Mouse (Mus musculus): ENCODE measurements around the gene Hoxc12. TPM values are rescaled to one million over a fixed set of nuclear protein-coding genes. Genes with fewer than 3 reads are reported as not detected.

Gene Hoxc12
- polyA plus RNA-seq, 1 experiment, result not detected

DNA sequence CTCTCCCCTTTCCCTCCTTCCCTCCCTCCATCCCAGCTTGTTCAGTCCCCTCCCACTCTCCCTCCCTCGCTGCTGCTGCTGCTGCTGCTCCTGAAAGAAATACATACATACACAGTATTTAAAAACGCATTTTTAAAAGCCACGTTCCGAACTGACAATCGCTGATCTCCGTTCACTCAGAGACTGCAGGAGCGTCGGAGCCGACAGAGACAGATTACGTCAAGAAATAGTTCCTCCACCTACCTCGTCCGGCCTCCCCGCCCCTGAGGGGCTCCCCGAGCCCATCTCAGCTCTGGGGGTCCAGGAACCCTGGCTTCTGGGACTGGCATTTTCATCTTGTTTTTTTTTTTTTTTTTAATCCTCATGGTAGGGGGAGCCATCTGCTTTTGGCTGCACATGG lies 44.4 kb downstream of the Hoxc12 start:
- DNase-seq, result no peak
- peaks cover 18% of the 10 kb centered on the region; the same call in 1 of the 2 replicates for H3K27me3 ChIP-seq (ENCODE audit: control insufficient read depth, insufficient read depth, low read length)
- WGBS, result 1% methylated on average over 14 of the region's 14 CpGs
- H3K4me1 ChIP-seq (ENCODE audit: control insufficient read depth, insufficient read depth, low read length), result no peaks in the 10 kb centered on the region
- no peak for TF ChIP-seq POLR2A (IDR thresholded peaks at IDR 0.05; ENCODE audit: borderline replicate concordance, insufficient read depth, low read length)
- TF ChIP-seq CTCF (IDR thresholded peaks at IDR 0.05; ENCODE audit: borderline replicate concordance, insufficient read depth, low read depth, low read length), result no peak
- H3K27ac ChIP-seq (ENCODE audit: insufficient read depth, low read length), result no peak overlapping the region
- H3K4me3 ChIP-seq (replicated peaks; ENCODE audit: insufficient read depth, low read depth, low read length), result no peak overlapping the region

DNA sequence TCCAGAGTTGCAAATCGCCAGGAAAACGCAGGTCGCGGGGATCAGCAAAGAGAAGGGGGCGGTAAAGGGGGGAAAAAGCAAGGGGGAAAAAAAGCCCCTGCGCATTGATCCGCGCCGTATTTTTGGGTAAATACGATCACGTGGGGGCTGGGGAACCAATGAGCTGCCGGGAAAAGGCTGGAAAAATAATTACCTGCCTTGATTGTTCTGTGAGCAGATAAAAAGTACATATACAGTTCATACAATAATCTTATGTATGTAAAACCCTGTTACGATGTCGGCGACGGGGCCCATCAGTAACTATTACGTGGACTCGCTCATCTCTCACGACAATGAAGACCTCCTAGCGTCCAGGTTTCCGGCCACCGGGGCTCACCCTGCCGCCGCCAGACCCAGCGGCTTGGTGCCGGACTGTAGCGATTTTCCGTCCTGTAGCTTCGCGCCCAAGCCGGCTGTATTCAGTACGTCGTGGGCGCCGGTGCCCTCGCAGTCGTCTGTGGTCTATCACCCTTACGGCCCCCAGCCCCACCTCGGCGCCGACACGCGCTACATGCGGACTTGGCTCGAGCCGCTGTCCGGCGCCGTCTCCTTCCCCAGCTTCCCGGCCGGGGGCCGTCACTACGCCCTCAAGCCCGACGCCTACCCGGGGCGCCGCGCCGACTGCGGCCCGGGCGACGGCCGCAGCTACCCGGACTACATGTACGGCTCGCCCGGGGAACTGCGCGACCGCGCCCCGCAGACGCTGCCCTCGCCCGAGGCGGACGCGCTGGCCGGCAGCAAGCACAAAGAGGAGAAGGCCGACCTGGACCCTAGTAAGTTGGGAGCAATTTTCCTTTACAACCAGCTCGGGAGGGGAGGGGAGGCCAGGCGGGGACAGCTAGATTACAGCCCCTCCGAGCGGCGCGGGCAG lies 45.1 kb downstream of the Hoxc12 start:
- H3K27ac ChIP-seq (ENCODE audit: insufficient read depth, low read length), result no peak overlapping the region
- H3K4me3 ChIP-seq (replicated peaks; ENCODE audit: insufficient read depth, low read depth, low read length), result no peak overlapping the region
- no peak for TF ChIP-seq CTCF (IDR thresholded peaks at IDR 0.05; ENCODE audit: borderline replicate concordance, insufficient read depth, low read depth, low read length)
- peaks cover 14% of the 10 kb centered on the region; the same call in 1 of the 2 replicates for H3K27me3 ChIP-seq (ENCODE audit: control insufficient read depth, insufficient read depth, low read length)
- WGBS, result 1% methylated on average over 88 of the region's 88 CpGs
- DNase-seq, result no peak
- H3K4me1 ChIP-seq (ENCODE audit: control insufficient read depth, insufficient read depth, low read length), result no peaks in the 10 kb centered on the region

DNA sequence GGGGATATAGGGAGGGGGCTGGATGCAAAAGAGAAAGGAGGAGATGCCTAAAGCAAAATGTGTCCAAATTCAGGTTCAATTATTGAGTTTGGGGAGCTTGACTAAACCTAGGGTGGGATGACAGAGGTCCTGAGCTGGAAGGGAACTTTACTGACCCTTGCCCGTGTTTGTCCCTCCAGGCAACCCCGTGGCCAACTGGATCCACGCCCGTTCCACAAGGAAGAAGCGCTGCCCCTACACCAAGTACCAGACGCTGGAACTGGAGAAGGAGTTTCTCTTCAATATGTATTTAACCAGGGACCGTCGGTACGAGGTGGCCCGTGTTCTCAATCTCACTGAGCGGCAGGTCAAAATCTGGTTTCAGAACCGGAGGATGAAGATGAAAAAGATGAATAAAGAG lies 47.2 kb downstream of the Hoxc12 start:
- H3K4me3 ChIP-seq (replicated peaks; ENCODE audit: insufficient read depth, low read depth, low read length), result no peak overlapping the region
- no peaks in the 10 kb centered on the region for H3K4me1 ChIP-seq (ENCODE audit: control insufficient read depth, insufficient read depth, low read length)
- H3K27ac ChIP-seq (ENCODE audit: insufficient read depth, low read length), result no peak overlapping the region
- peaks cover 11% of the 10 kb centered on the region; the same call in 1 of the 2 replicates for H3K27me3 ChIP-seq (ENCODE audit: control insufficient read depth, insufficient read depth, low read length)
- WGBS, result 3% methylated on average over 12 of the region's 12 CpGs
- TF ChIP-seq POLR2A (IDR thresholded peaks at IDR 0.05; ENCODE audit: borderline replicate concordance, insufficient read depth, low read length) (no peak), CTCF (IDR thresholded peaks at IDR 0.05; ENCODE audit: borderline replicate concordance, insufficient read depth, low read depth, low read length) (no peak)
- no peak for DNase-seq

- no peak overlapping the region for H3K4me3 ChIP-seq (replicated peaks; ENCODE audit: insufficient read depth, low read depth, low read length)
- no peak for TF ChIP-seq POLR2A (IDR thresholded peaks at IDR 0.05; ENCODE audit: borderline replicate concordance, insufficient read depth, low read length)
- TF ChIP-seq CTCF (IDR thresholded peaks at IDR 0.05; ENCODE audit: borderline replicate concordance, insufficient read depth, low read depth, low read length), result no peak
- no peak overlapping the region for H3K27ac ChIP-seq (ENCODE audit: insufficient read depth, low read length)
- H3K27me3 ChIP-seq (ENCODE audit: control insufficient read depth, insufficient read depth, low read length), result peaks cover 10% of the 10 kb centered on the region; the same call in 1 of the 2 replicates
- 3% methylated on average over 10 of the region's 10 CpGs for WGBS
- DNase-seq, result no peak
- no peaks in the 10 kb centered on the region for H3K4me1 ChIP-seq (ENCODE audit: control insufficient read depth, insufficient read depth, low read length)
Observed at GRCm38 (mm10) chr15:102984521-102984920, 48.0 kb downstream of the Hoxc12 start.

GRCm38 (mm10) chr15:102984925-102985324 lies 48.4 kb downstream of the Hoxc12 start:
- peaks cover 11% of the 10 kb centered on the region; the same call in 1 of the 2 replicates for H3K27me3 ChIP-seq (ENCODE audit: control insufficient read depth, insufficient read depth, low read length)
- no peaks in the 10 kb centered on the region for H3K4me1 ChIP-seq (ENCODE audit: control insufficient read depth, insufficient read depth, low read length)

DNA sequence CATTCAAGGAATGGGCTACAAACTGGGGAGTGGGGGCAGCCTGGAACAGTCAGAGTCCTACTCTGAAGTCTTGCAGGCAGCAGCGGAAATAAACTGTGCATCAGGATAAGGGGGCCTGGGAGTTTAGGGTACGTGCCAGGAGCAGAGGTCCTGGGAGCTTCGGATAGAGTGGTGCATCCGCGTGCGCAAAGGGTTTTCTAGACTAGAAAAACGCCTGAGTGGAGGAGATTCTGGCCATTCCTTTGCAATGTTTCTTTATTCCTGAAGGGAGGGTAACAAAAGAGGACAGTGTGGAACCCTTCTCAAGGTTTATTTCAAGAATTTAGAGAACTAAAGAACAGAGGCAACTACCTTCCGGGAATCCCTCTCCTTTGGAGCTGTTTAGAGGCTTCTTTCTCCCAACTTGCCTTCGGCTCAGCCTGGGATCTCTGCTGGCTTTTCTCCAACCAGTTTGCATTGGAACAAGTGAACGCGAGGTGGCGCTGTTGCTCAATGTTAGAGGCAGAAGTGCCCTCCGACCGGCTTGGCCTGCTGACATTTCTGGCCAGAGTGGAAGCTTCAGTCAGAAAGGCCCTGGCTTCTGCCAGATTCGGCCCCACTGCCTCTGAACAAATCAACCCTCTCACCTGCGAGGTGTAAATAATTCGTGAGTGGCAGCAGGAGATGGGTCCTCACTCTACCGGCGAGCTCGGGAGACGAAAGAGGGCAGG lies 50.7 kb downstream of the Hoxc12 start:
- 2% methylated on average over 21 of the region's 21 CpGs for WGBS
- Histone ChIP-seq H3K4me3 (replicated peaks; ENCODE audit: insufficient read depth, low read depth, low read length) (no peak overlapping the region), H3K4me1 (ENCODE audit: control insufficient read depth, insufficient read depth, low read length) (no peaks in the 10 kb centered on the region), H3K27ac (ENCODE audit: insufficient read depth, low read length) (no peak overlapping the region), H3K27me3 (ENCODE audit: control insufficient read depth, insufficient read depth, low read length) (peaks cover 15% of the 10 kb centered on the region; the same call in 1 of the 2 replicates)
- TF ChIP-seq CTCF (IDR thresholded peaks at IDR 0.05; ENCODE audit: borderline replicate concordance, insufficient read depth, low read depth, low read length) (peak; percentile 94), POLR2A (IDR thresholded peaks at IDR 0.05; ENCODE audit: borderline replicate concordance, insufficient read depth, low read length) (no peak)
- peak; percentile 82 to 92 for DNase-seq

More at GRCm38 (mm10) chr15:102984925-102985324, 48.4 kb downstream of the Hoxc12 start:
- DNase-seq, result no peak
- H3K27ac ChIP-seq (ENCODE audit: insufficient read depth, low read length), result no peak overlapping the region
- 6% methylated on average over 3 of the region's 3 CpGs for WGBS
- TF ChIP-seq CTCF (IDR thresholded peaks at IDR 0.05; ENCODE audit: borderline replicate concordance, insufficient read depth, low read depth, low read length) (no peak), POLR2A (IDR thresholded peaks at IDR 0.05; ENCODE audit: borderline replicate concordance, insufficient read depth, low read length) (no peak)
- H3K4me3 ChIP-seq (replicated peaks; ENCODE audit: insufficient read depth, low read depth, low read length), result no peak overlapping the region

GRCm38 (mm10) chr15:102988078-102988477 lies 51.5 kb downstream of the Hoxc12 start:
- 38% methylated on average over 5 of the region's 5 CpGs for WGBS
- no peak for DNase-seq
- Histone ChIP-seq H3K4me1 (ENCODE audit: control insufficient read depth, insufficient read depth, low read length) (no peaks in the 10 kb centered on the region), H3K27ac (ENCODE audit: insufficient read depth, low read length) (no peak overlapping the region), H3K27me3 (ENCODE audit: control insufficient read depth, insufficient read depth, low read length) (peaks cover 15% of the 10 kb centered on the region; the same call in 1 of the 2 replicates), H3K4me3 (replicated peaks; ENCODE audit: insufficient read depth, low read depth, low read length) (no peak overlapping the region)
- TF ChIP-seq CTCF (IDR thresholded peaks at IDR 0.05; ENCODE audit: borderline replicate concordance, insufficient read depth, low read depth, low read length) (no peak), POLR2A (IDR thresholded peaks at IDR 0.05; ENCODE audit: borderline replicate concordance, insufficient read depth, low read length) (no peak)

Other genes with a start within 250 kb of the Hoxc12 start
- 55.8 and 56.0 TPM in 2 replicates for gene Calcoco1, start 214.6 kb upstream of the Hoxc12 start, polyA plus RNA-seq (2012; rRNA removed)
- not detected in 2 replicates for gene Hoxc13, start 15.7 kb upstream of the Hoxc12 start, polyA plus RNA-seq (2012; rRNA removed)
- not detected in 2 replicates for gene Hoxc11, start 17.7 kb downstream of the Hoxc12 start, polyA plus RNA-seq (2012; rRNA removed)
- not detected in 2 replicates for gene Hoxc10, start 30.0 kb downstream of the Hoxc12 start, polyA plus RNA-seq (2012; rRNA removed)
- 1.5 and 2.2 TPM in 2 replicates for gene Hoxc5, start 30.7 kb downstream of the Hoxc12 start, polyA plus RNA-seq (2012; rRNA removed)
- not detected in 2 replicates for gene Hoxc9, start 39.7 kb downstream of the Hoxc12 start, polyA plus RNA-seq (2012; rRNA removed)
- gene Hoxc8, start 53.9 kb downstream of the Hoxc12 start, polyA plus RNA-seq (2012; rRNA removed), result not detected in 2 replicates
- gene Hoxc6, start 61.5 kb downstream of the Hoxc12 start, polyA plus RNA-seq (2012; rRNA removed), result 0.16 and 0.25 TPM in 2 replicates
- 3.9 and 4.5 TPM in 2 replicates for gene Hoxc4, start 82.2 kb downstream of the Hoxc12 start, polyA plus RNA-seq (2012; rRNA removed)
- gene Smug1, start 230.3 kb downstream of the Hoxc12 start, polyA plus RNA-seq (2012; rRNA removed), result 17.8 and 20.1 TPM in 2 replicates

All from cerebellum, adult 2 months (tissue).